Mouse (Mus musculus) heart, adult 2 months (tissue): ENCODE results near the gene Kif5c.

Experiments used
- CTCF ChIP-seq: fragments of 200-600 bp; IDR thresholded peaks from 2 replicates; pipeline ENCODE4 v1.8.1; 2022; ENCODE audit warnings: antibody characterized with exemption, mild to moderate bottlenecking, moderate library complexity
- EP300 ChIP-seq: fragments of 200-500 bp; IDR thresholded peaks from 2 replicates; pipeline ENCODE4 v1.6.1; 2011; ENCODE audit warnings: low read depth, low read length, control low read depth; ENCODE audit not compliant: insufficient read depth
- POLR2A ChIP-seq: fragments of 200-500 bp; IDR thresholded peaks from 2 replicates; pipeline ENCODE4 v1.6.1; 2011; ENCODE audit warnings: mild to moderate bottlenecking, low read depth, low read length, control low read depth; ENCODE audit not compliant: insufficient read depth

DNA sequence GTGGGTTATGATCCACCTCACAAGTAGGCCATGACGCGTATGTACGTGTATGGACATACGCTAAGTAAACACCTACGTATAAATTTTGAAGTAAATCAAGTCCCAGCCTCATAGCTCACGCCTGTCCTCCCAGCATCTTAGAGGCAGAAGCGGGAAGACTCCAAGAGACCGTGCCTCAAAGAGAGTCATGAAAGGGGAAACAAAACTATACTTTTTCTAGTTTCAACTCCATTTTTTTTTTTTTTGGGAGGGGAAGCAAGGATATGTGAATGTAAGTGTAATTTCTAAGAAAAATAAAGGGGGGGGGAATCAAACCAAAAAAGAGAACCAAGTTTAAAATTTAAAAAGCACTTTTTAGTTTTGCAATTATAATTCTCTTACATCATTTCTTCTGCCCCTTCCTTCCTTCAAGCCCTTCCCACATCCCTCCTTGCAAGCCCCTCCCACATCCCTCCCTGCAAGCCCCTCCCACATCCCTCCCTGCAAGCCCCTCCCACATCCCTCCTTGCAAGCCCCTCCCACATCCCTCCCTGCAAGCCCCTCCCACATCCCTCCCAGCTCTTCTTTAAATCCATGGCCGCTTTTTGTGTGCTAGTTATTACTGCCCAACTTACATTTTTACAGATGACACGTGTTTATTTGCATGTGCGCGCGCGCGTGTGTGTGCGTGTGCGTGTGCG lies 98.5 kb downstream of the Kif5c start:
- TF ChIP-seq EP300 (no peak), CTCF (no peak), POLR2A (no peak)
